Mouse (Mus musculus) embryo, embryonic 10.5 days (tissue): ENCODE measurements around the gene H2-M11.

Experiments
- DNase-seq: peaks from one replicate; pipeline ENCODE4 v3.0.0-alpha.2; 2015; ENCODE audit warnings: low spot score

H2-M11 gene

GRCm38 (mm10) chr17:36546775-36547174, at the start of gene H2-M11:
H2-M11 (plus strand) TSS chr17:36547075.
- DNase-seq: no peak

GRCm38 (mm10) chr17:36500435-36500834, 46.4 kb upstream of the H2-M11 start:
- no peak for DNase-seq

- no peak for DNase-seq
These were observed 43.0 kb upstream of the H2-M11 start for GRCm38 (mm10) chr17:36503910-36504309.
